Mouse (Mus musculus) heart, adult 2 months (tissue): ENCODE measurements at regions not wholly inside any gene's neighbourhood (a gene's known extent, or its start where the extent isn't known, plus 50 kb on each side); places are given as distances from the start of the nearest gene placed in this dataset.
A peak's percentile ranks its signal among the peaks of the same experiment; 100 is the strongest.

ENCODE experiments used
- DNase-seq, 2 experiments: peaks; one replicate each; pipeline ENCODE4 v3.0.0; 2021
- H3K27ac ChIP-seq: fragments of 200-600 bp; 2 replicates; pipeline ENCODE4 v1.8.1; 2022
- H3K27me3 ChIP-seq: fragments of 200-500 bp; 2 replicates; pipeline ENCODE4 v1.6.1; 2012; ENCODE audit warnings: mild to moderate bottlenecking, low read length, inconsistent platforms, mixed read lengths; ENCODE audit not compliant: control insufficient read depth, insufficient read depth
- H3K36me3 ChIP-seq: fragments of 200-500 bp; 2 replicates; pipeline ENCODE4 v1.6.1; 2012; ENCODE audit warnings: low read length, inconsistent platforms; ENCODE audit not compliant: control insufficient read depth, insufficient read depth
- H3K4me1 ChIP-seq: fragments of 200-500 bp; 2 replicates; pipeline ENCODE4 v1.6.1; 2011; ENCODE audit warnings: low read length; ENCODE audit not compliant: control insufficient read depth, insufficient read depth
- H3K4me3 ChIP-seq: fragments of 200-600 bp; 2 replicates; pipeline ENCODE4 v1.8.1; 2022
- H3K79me2 ChIP-seq: fragments of 200-500 bp; replicated peaks from 2 replicates; pipeline ENCODE4 v1.6.1; 2012; ENCODE audit warnings: mild to moderate bottlenecking, inconsistent platforms, low read length, moderate library complexity, mixed read lengths; ENCODE audit not compliant: control insufficient read depth, insufficient read depth
- H3K9ac ChIP-seq: fragments of 200-500 bp; 2 replicates; pipeline ENCODE4 v1.6.1; 2012; ENCODE audit warnings: low read depth, mild to moderate bottlenecking, control low read depth, inconsistent platforms, low read length, mixed read lengths
- CTCF ChIP-seq: fragments of 200-600 bp; IDR thresholded peaks from 2 replicates; pipeline ENCODE4 v1.8.1; 2022; ENCODE audit warnings: antibody characterized with exemption, mild to moderate bottlenecking, moderate library complexity
- EP300 ChIP-seq: fragments of 200-500 bp; IDR thresholded peaks from 2 replicates; pipeline ENCODE4 v1.6.1; 2011; ENCODE audit warnings: low read depth, low read length, control low read depth; ENCODE audit not compliant: insufficient read depth
- POLR2A ChIP-seq: fragments of 200-500 bp; IDR thresholded peaks from 2 replicates; pipeline ENCODE4 v1.6.1; 2011; ENCODE audit warnings: mild to moderate bottlenecking, low read depth, low read length, control low read depth; ENCODE audit not compliant: insufficient read depth
- WGBS: fragments of 180-500 bp; shearing (Covaris S2); methylation state at CpG from one replicate; pipeline ENCODE4 v1.1.7; 2018; 5-methylcytosine and 5-hydroxymethylcytosine counted together
- intact Hi-C: fragments of 180-260 bp; cut with DNase I; formaldehyde crosslinking; loops from one replicate; pipeline ENCODE4 v1.15.1; 2025

- TF ChIP-seq EP300 = no peak
- TF ChIP-seq CTCF = no peak
- no peak for TF ChIP-seq POLR2A
- peaks cover 2% of the 10 kb centered on the region; the same call in 1 of the 2 replicates for H3K4me1 ChIP-seq
- H3K27ac ChIP-seq = no peak overlapping the region
- 77% methylated on average over 6 of the region's 6 CpGs for WGBS
- no peak overlapping the region for H3K4me3 ChIP-seq
- intact Hi-C loops = no loop called here
- H3K36me3 ChIP-seq = no peaks in the 10 kb centered on the region
- no peaks in the 10 kb centered on the region for H3K27me3 ChIP-seq
- H3K9ac ChIP-seq = no peak overlapping the region
- no peak for DNase-seq
- H3K79me2 ChIP-seq = no peaks in the 10 kb centered on the region
These were observed 78.7 kb upstream of the Otos start for GRCm38 (mm10) chr1:92727371-92727770.

GRCm38 (mm10) chr1:92726341-92726740, 77.7 kb upstream of the Otos start:
- no peak overlapping the region for H3K4me3 ChIP-seq
- no peaks in the 10 kb centered on the region for H3K36me3 ChIP-seq
- intact Hi-C loops = no loop called here
- DNase-seq = no peak
- no peak overlapping the region for H3K27ac ChIP-seq
- H3K27me3 ChIP-seq = no peaks in the 10 kb centered on the region
- H3K4me1 ChIP-seq = peaks cover 1% of the 10 kb centered on the region; the same call in 1 of the 2 replicates
- no peak for TF ChIP-seq CTCF
- TF ChIP-seq POLR2A = no peak
- TF ChIP-seq EP300 = no peak
- H3K79me2 ChIP-seq = no peaks in the 10 kb centered on the region
- 75% methylated on average over 6 of the region's 6 CpGs for WGBS
- no peak overlapping the region for H3K9ac ChIP-seq

GRCm38 (mm10) chr1:92724135-92724534, 75.5 kb upstream of the Otos start:
- Histone ChIP-seq H3K9ac (no peak overlapping the region), H3K79me2 (no peaks in the 10 kb centered on the region), H3K27me3 (no peaks in the 10 kb centered on the region), H3K27ac (peak overlapping the region; percentile 67), H3K4me1 (peaks cover 8% of the 10 kb centered on the region), H3K36me3 (no peaks in the 10 kb centered on the region), H3K4me3 (no peak overlapping the region)
- peak; percentile 67 to 83 for DNase-seq
- TF ChIP-seq CTCF = no peak
- TF ChIP-seq POLR2A = peak; percentile 36; the same call in 1 of the 2 replicates
- TF ChIP-seq EP300 = peak; percentile 87
- WGBS = 47% methylated on average over 3 of the region's 3 CpGs
- intact Hi-C loops = loop anchor here (1.0 to 2.0 kb wide), 3 partner anchors 19 to 51 kb away; no protein-coding TSS in a partner anchor

- no peaks in the 10 kb centered on the region for H3K79me2 ChIP-seq
- peak overlapping the region; percentile 81 for H3K27ac ChIP-seq
- no peaks in the 10 kb centered on the region for H3K36me3 ChIP-seq
- intact Hi-C loops = no loop called here
- TF ChIP-seq CTCF = no peak
- peak; percentile 62; the same call in 1 of the 2 replicates for TF ChIP-seq POLR2A
- peak; percentile 91 for TF ChIP-seq EP300
- H3K9ac ChIP-seq = no peak overlapping the region
- DNase-seq = peak; percentile 43 to 73
- H3K4me1 ChIP-seq = peaks cover 8% of the 10 kb centered on the region
- H3K27me3 ChIP-seq = no peaks in the 10 kb centered on the region
- H3K4me3 ChIP-seq = no peak overlapping the region
- WGBS = 40% methylated on average over 10 of the region's 10 CpGs
These were observed 71.9 kb upstream of the Otos start for GRCm38 (mm10) chr1:92720567-92720966.

- H3K27me3 ChIP-seq = no peaks in the 10 kb centered on the region
- 85% methylated on average over 6 of the region's 6 CpGs for WGBS
- DNase-seq = peak in 1 of 2 experiments; percentile 28
- H3K36me3 ChIP-seq = no peaks in the 10 kb centered on the region
- no peaks in the 10 kb centered on the region for H3K79me2 ChIP-seq
- H3K9ac ChIP-seq = no peak overlapping the region
- TF ChIP-seq POLR2A = no peak
- TF ChIP-seq CTCF = no peak
- TF ChIP-seq EP300 = no peak
- peaks cover 8% of the 10 kb centered on the region for H3K4me1 ChIP-seq
- H3K4me3 ChIP-seq = no peak overlapping the region
- H3K27ac ChIP-seq = peak overlapping the region; percentile 80
- intact Hi-C loops = no loop called here
These were observed 71.2 kb upstream of the Otos start for GRCm38 (mm10) chr1:92719864-92720263.

GRCm38 (mm10) chr1:92718108-92718507, 69.5 kb upstream of the Otos start:
- Histone ChIP-seq H3K4me1 (peaks cover 6% of the 10 kb centered on the region), H3K27ac (peak overlapping the region; percentile 12), H3K36me3 (no peaks in the 10 kb centered on the region), H3K27me3 (no peaks in the 10 kb centered on the region), H3K79me2 (no peaks in the 10 kb centered on the region), H3K4me3 (no peak overlapping the region), H3K9ac (no peak overlapping the region)
- no peak for TF ChIP-seq CTCF
- TF ChIP-seq EP300 = no peak
- no peak for DNase-seq
- 37% methylated on average over 4 of the region's 4 CpGs for WGBS
- intact Hi-C loops = no loop called here
